Mouse (Mus musculus): ENCODE data around the gene Nvl. TPM values are rescaled to one million over a fixed set of nuclear protein-coding genes. Genes with fewer than 3 reads are reported as not detected.

The Nvl gene
- polyA plus RNA-seq, 1 experiment from 2014 or later = 7.3 TPM

DNA sequence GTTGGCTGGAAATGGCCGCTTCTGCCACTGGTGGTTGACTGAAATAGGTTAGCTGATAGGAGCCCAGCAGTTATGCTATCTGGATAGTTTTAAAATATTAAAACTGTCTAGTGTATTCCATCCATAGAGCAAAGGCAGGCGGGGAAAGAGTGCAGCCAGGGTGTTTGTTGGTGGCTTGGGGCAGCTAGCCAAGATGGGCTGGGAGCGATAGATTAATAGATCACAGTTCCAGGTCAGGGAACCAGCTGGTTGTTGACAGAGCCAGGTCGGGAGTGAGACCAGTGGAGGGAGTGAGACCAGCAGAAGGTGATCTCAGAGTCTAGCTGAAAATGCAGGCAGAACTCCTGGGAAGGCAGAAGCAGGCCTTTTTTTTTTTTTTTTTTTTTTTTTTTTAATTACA, 106.4 kb downstream of the Nvl start:
- Histone ChIP-seq H3K4me3 (ENCODE audit: low read depth, low read length) (no peak overlapping the region), H3K27ac (ENCODE audit: low read depth, low read length) (no peak overlapping the region), H3K9ac (ENCODE audit: low read depth, low read length) (no peak overlapping the region), H3K36me3 (ENCODE audit: control insufficient read depth, insufficient read depth) (no peaks in the 10 kb centered on the region), H3K4me2 (replicated peaks; ENCODE audit: low read depth) (no peak overlapping the region), H3K9me3 (ENCODE audit: control insufficient read depth) (no peaks in the 10 kb centered on the region), H3K27me3 (replicated peaks; ENCODE audit: control insufficient read depth, insufficient read depth, low read length) (no peaks in the 10 kb centered on the region), H3K4me1 (replicated peaks; ENCODE audit: control insufficient read depth, insufficient read depth, low read length) (no peaks in the 10 kb centered on the region)
- ATAC-seq = no peak
- 68% methylated on average over 4 of the region's 4 CpGs for WGBS
- no peak for TF ChIP-seq CTCF (IDR thresholded peaks at IDR 0.05; ENCODE audit: low read depth)

Other genes with a start within 250 kb of the Nvl start
- 24.5 and 26.3 TPM in 2 replicates for gene Pycr2, start 239.9 kb downstream of the Nvl start, polyA plus RNA-seq (2015; fragmentation: Nextera tagmentation; extraction: Ambion mirVana)
- 0.90 and 1.3 TPM in 2 replicates for gene Lefty1, start 209.2 kb downstream of the Nvl start, polyA plus RNA-seq (2015; fragmentation: Nextera tagmentation; extraction: Ambion mirVana)
- gene Tmem63a, start 201.9 kb downstream of the Nvl start, polyA plus RNA-seq (2015; fragmentation: Nextera tagmentation; extraction: Ambion mirVana) = 9.5 and 10.2 TPM in 2 replicates
- 4.3 and 4.9 TPM in 2 replicates for gene Ephx1, start 123.3 kb downstream of the Nvl start, polyA plus RNA-seq (2015; fragmentation: Nextera tagmentation; extraction: Ambion mirVana)
- gene 9130409I23Rik, start 93.0 kb downstream of the Nvl start, polyA plus RNA-seq (2015; fragmentation: Nextera tagmentation; extraction: Ambion mirVana) = 0.09 TPM in 1 of 2 replicates, not detected in the other
- gene Cnih4, start 489 bp upstream of the Nvl start, polyA plus RNA-seq (2015; fragmentation: Nextera tagmentation; extraction: Ambion mirVana) = 107 and 120 TPM in 2 replicates
- 29.3 and 32.8 TPM in 2 replicates for gene Wdr26, start 67.8 kb upstream of the Nvl start, polyA plus RNA-seq (2015; fragmentation: Nextera tagmentation; extraction: Ambion mirVana)
- gene Cnih3, start 208.4 kb upstream of the Nvl start, polyA plus RNA-seq (2015; fragmentation: Nextera tagmentation; extraction: Ambion mirVana) = 0.13 and 0.25 TPM in 2 replicates

All from intestine, postnatal 0 days (tissue).